Mouse (Mus musculus) T-helper 17 cell (primary cell): Measurements from ENCODE around the gene Scarb2.

ENCODE experiments used
- in situ Hi-C, 2 experiments: fragments of 300-600 bp; cut with MboI, MseI; formaldehyde crosslinking; loops; 1 replicate in 1 of 2; 2 replicates in 1 of 2; pipeline ENCODE4 v1.15.1; 2025; ENCODE audit warnings: high pct_unique_total_duplicates in 2 of 2

Scarb2 gene

DNA sequence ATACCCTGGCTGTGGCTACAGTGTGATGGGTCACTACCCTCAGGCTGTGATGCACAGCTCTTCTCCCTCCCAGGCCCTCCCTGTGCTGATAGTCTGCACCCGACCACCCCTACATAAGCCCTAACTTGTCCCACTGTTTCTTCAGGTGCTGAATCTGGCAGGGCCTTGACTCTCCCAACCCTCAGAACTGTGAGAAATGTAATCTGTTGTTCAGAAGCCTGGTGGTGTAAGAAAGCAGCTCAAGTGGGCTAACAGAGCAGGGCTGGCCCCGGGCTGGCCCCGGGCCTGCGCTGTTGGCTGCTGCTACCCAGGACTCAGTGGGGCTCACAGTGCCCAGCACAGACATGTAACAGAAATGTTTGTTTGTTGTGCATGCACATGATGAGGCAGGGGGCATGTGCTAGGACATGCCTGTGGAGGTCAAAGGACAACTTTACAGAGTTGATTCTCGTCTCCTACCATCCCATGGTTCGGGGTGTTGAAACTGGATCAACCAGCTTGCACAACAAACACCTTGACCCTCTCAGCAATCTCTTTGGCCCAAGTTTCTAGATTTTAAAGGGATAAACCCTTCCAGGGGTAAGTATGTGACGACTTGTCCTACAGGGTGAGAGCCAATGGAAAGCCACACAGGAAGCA lies 10.7 kb downstream of the Scarb2 start:
- in situ Hi-C loops, result loop anchor here in 1 of 2 experiments (5.0 kb wide), 1 partner anchor 59 kb away; the partner anchor contains the start of gene Nup54

DNA sequence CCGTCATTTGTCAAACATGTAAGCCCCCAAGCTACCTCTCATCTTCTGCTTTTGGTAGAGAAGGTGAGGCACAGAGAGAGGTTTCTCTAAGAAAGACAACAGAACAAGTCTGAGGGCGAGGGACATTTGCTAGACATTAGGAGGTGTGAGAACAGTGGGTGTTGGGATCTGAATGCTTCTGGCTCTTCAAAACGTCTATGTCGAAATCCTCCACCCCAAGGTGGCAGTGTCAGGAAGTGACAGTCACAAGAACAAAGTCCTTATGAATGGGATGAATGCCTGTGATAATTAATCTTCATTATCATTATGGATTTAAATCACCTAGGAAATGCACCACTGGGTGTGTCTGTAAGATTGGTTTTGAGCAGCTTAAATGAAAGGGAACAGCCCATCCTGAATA lies 11.3 kb downstream of the Scarb2 start:
- in situ Hi-C loops, result loop anchor here in 1 of 2 experiments (5.0 kb wide), 1 partner anchor 58 kb away; the partner anchor contains the start of gene Nup54

DNA sequence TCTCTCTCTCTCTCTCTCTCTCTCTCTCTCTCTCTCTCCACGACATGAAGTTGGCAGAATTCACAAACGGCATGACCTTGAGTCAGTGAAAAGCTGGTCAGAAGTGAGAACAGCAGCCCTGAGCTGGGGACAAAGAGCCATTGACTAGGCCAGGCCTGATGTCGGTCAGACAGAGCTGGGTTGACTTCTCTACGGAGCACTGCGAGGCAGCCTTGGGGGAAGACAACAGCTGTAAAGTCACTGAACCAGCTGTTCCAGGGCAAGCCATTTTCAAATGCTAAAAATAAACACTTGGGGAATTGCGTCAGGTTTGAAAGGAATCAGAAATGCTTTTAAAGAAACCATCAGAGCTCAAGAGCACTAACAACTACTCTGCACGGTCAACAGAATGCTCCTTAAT lies 13.2 kb downstream of the Scarb2 start:
- in situ Hi-C loops, result no loop called here

DNA sequence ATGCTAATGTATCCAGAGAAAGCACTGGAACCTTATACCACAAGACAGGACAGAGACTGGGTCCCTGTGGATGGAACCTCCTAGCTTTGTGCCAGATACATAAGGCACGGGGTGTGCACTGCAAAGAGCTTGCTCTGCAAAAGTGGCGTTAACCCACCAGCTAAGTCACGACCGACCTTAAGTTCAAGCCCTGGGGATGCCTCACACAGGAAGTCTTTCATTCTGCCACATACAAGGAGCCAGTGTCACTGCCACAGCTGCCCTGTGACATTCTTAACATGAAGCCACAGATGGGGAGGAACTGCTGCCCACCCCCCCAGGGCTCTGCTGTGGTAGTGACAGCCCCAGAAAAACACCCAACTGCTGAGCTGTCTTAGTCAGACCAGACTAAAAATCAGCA lies 15.9 kb downstream of the Scarb2 start:
- in situ Hi-C loops, result no loop called here

DNA sequence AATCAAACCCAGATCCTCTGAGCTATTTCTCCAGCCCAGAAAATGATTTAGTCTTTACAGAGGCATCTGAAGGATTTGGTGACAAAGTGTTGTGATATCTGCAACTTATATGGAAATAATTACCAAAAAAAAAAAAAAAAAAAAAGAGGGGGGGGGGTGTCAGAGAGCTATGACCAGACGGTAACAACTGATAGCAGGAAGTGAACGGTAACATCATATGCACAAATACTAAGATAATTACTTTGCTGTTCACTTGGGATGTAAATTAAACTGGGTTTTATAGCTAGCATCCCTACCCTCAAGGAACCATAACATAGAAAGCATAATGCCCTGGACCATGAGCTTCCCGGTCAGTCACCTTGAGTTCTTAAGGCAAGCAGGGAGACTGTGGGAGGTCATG lies 16.3 kb downstream of the Scarb2 start:
- in situ Hi-C loops, result no loop called here

DNA sequence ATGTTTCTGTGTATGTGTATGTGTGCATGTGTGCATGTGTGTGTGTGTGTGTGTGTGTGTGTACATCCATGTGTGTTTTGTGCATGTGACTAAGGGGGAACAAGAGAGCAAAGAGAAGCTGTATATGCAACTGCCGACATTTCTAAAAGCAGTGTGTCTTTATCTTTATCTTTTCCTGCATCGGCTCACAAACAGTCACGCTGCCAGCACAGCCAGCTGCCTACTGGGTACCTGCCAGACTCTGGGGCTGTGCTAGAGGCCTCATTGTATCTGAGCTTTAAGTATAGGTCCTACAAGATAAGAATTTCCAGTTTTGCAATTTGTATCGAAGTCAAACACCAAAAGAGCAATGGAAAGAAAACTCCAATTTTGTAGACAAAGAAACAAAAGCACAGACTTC lies 17.1 kb downstream of the Scarb2 start:
- in situ Hi-C loops, result no loop called here

DNA sequence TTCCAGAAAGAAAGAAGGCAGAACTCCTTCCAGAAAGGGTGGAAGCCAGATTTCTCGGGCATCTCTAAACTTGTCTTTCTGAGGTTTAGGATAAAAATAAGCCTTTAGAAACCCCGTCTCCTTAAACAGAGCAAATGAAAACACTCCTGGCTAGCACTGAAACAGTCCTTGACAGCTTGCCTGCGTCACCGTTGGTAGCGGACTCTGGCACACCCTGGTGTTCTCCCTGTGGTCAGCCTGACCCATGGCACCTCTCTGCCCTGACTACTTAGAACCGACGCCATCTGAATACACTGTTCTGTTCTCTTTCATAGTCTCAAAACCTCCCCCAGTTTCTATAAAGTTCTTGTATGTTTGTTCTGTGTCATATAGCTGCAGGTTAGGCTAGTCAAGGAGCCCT lies 17.7 kb downstream of the Scarb2 start:
- in situ Hi-C loops, result no loop called here

DNA sequence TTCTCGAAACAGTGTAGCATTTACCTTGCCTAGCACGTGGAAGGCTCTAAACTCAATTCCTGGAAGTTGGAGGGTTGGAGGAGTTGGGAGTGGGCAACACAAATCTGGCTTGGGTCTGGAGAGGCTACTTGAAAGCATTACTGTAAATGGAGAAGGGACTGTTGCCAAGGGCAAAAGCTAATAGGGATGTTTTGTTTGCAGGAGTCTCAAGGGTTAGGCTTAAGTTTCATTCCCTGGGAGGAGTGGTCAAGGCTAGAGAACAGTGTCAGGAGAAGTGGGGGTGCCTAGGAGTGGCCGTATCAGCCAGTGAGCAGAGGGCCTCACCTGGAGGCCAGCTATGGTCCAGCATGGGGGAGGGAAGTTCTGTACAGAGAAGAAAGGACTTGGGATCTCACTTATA lies 18.2 kb downstream of the Scarb2 start:
- in situ Hi-C loops, result no loop called here

DNA sequence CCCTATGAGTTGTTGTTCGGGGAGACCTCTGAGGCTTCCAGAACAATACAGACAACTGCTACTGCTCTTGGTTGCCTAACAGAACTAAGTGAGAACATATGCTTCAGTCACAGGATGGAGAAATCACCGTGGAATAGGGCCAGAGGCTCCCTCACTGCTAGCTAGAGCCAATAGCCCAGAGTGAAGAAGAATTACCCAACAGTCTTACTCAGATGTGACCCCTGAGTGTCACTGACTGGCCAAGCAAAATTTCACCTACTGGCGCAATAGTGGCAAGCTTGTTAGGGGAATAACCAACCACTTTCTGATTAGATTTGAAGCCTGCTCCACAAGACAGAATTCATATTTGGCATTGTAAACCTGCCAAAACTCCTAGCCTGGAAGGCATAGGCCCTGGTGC lies 19.9 kb downstream of the Scarb2 start:
- in situ Hi-C loops, result no loop called here

DNA sequence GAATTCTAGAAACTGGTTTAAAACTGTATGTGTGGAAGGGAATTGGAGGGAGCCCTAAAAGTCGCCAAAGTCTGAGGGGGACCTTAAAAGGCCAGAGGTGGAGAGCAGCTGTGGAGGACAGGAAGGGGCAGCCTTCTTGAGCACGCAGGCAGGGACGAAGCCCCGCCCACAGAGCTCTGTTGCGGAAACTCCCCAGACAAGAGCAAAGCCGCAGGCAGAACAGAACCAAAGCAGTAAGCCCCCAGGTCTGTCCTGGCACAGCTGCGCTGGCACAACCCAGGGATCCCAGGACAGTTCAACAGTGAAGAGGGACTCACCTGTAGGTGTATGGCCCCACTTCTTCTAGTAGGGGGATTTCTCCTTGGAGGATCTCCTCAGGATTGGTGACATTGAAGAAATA lies 21.8 kb downstream of the Scarb2 start:
- in situ Hi-C loops, result no loop called here

DNA sequence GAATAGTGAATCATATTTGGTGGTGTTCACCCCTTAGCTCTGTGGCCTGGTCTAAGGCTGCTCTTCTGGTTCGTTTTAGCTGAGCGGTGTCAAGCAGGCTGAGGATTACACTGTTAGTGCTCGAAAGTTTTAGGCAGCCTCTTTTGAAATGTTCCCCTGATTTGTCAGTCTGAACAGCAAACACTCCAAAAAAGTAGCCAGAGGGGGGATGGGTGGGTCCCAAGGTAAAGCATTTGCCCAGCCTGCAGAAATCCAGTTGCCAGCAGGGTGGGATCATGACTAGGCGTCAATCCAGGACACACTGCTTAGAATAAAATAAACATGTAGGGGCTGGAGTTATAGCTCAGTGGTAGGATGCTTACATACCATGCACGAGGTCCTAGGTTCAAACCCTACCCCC lies 33.8 kb downstream of the Scarb2 start:
- in situ Hi-C loops, result no loop called here

DNA sequence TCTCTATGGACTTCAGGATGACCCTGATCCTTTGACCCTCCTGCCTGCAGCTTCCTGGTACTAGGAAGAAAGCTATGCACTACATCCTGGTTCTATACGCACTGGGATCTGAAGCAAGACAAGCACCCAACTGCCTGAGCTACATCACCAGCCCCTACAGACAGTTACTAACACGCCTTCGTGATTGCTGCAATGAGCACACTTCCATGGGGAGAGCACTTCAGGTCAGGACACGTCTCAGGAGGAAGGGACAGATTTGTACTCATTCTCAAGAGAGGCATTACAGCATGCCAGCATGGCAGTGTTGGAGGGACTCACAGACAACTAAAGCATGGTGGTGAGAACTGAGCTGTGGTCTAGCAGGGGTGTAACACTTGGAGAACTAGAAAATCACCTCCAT lies 35.1 kb downstream of the Scarb2 start:
- in situ Hi-C loops, result no loop called here

DNA sequence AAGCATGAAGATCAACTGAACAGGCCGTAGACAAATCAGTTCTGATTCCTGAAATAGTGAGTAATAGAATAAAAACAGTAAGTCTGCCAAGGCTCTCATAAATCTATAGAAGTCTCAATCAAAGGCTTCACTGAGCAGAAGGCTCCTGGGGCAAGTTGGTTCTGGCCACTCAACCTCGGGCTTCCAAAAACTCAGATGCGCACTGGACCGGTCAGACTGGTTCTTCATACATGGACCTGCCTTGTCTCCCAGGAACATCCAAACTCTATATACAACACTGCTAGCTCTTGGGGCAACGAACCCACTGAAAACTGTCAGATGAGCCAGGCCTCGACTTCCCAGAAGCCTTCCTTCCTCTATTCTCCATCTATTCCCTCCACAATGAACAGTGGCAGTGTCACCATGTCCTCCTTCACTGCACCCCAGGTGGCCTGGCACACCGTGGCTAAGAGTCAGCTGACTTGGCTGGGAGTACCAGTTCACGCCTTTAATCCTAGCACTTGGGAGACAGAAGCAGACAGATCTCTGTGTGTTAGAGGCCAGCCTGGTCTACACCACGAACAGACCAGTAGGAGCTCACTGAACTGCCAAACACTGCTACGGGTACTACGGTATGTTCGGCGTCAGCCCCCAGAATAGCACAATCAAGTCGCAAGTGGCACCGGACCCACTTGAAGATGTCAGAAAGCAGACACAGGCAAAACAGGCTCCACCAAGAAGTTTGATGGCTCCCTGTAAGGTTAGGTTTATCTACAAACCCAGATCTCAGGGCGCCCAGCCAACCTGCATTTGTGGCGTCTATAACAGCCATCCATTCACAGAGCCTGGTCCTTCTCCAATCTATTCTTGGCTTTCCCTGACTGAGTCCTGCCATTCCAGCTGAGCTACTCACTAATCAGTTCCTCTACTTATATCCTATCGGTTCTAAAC lies 37.2 kb downstream of the Scarb2 start:
- in situ Hi-C loops, result loop anchor here (5.0 to 10.0 kb wide), 3 partner anchors 38 to 185 kb away; partner anchors contain the start of gene Scarb2 (in 1 of the 2)

DNA sequence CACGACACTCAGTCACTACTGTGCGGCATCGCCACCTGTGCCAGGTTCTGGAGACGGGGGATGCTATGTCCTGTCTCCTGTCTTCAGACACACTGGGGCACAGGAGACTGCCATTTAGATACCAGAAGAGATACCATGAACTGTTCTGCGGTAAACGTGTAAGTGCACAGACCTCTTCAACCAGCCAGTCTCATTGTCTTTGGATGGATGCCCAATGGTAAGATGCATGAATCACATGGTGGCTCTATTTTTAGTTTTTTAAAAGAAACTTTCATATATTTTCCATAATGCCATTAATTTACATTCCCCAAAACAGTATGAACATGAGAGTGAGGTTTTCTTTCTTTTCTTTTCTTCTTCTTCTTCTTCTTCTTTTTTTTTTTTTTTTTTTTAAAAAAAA lies 38.4 kb downstream of the Scarb2 start:
- in situ Hi-C loops, result loop anchor here (5.0 to 10.0 kb wide), 3 partner anchors 39 to 187 kb away; partner anchors contain the start of gene Scarb2 (in 1 of the 2)

DNA sequence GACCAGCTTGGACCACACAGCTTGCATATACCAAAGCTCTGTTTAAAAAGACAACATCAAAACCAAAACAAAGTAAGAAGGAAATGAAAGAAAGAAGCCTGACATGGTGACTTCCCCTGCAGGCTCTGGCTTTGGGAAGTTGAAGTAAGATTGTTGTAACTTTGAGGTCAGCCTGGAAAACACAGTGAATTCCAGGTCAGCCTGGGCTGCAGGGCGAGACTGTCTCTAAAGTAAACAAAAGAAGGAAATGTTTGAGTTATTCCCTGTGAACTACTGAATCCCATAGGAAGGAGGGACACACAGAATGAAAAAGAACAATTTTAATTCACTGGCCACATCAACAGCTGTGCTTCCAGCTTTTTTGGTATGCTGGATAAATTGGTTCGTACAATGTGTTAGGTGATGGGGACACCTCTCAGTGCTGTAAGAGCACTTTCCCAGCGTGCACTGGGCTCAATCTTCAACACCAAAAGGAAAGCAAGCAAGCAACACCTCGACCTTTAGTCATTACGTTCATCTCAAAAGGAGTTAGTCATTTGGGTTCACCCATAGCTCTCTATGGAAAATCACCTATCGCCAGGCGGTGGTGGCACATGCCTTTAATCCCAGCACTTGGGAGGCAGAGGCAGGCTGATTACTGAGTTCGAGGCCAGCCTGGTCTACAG lies 39.4 kb downstream of the Scarb2 start:
- in situ Hi-C loops, result loop anchor here (5.0 to 10.0 kb wide), 3 partner anchors 40 to 188 kb away; partner anchors contain the start of gene Scarb2 (in 1 of the 2)

DNA sequence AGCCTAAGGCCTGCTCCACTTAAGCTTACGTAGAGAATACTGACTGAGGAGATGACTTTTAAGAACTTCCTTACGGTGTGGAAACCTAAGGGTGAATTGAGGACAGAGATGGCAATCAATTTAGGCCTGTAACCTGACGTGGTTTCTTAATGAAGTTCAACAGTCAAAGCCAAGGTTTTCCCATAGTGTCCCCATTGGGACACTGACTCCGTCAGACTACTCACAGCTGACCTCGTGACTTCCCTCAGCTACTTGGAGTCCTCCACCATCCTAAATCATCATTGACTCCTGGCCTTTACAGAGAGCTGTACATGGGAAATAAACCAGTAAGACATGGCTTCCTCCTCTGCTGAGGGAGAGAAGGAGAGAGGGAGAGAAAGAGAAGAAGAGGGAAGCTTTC lies 41.1 kb downstream of the Scarb2 start:
- in situ Hi-C loops, result loop anchor here (5.0 to 10.0 kb wide), 3 partner anchors 42 to 189 kb away; partner anchors contain the start of gene Scarb2 (in 1 of the 2)

DNA sequence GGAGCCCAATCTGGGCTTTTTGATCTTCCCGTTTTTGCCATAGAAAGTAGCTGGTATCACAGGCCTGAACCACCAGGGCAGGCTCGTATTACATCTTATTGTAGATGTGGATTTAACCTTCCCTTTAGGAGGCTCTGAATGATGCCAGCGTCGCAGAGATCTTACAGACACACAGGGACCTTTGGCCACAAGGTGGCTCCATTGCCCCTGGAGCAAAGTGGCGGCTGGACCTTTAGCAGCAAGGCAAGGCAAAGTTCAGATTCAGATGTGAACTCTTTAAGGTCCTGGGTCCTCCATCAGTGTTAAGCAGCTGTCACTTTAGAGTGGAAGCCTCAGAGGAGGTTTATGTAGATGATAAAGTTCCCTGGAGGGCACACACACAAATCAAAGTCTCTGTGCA lies 45.3 kb downstream of the Scarb2 start:
- in situ Hi-C loops, result loop anchor here (5.0 to 10.0 kb wide), 3 partner anchors 96 to 206 kb away; partner anchors contain the start of gene Fam47e (in 1 of the 2)

DNA sequence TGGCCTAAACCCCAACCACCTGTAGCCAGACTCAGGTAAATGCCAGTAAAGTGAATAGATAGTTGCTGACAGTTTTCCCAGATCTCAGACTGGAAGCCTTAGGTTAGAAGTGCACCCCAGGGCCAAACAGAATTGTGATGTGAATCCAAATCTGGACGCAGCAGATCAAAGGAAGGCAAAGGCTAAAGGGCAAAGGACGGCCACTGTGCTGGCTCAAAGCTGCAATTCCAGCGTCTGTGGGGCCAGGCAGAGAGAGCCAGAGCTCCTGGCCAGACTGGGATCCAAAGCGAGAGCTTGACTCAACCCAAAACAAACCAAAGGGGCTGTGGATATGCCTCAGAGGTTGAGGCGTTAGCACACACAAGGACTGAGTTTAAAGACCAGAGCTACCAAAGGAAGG lies 47.9 kb downstream of the Scarb2 start:
- in situ Hi-C loops, result no loop called here

DNA sequence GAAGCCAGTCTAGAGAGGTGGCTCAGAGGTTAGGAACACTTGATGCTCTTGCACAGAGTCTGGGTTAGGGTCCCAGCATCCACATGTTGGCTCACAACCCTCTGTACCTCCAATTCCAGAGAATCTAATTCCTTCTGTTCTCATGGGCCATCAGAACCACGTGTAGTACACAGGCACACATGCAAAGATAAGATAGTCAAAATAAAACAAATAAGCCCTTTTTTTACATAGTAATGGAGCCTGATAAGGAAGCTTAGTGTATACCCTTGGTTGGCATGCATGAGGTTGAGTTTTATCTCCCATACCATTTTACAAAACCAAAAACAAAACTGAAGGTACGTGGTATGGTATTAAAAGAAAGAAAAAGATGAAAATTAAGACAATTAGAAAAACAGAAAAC lies 49.2 kb downstream of the Scarb2 start:
- in situ Hi-C loops, result no loop called here

DNA sequence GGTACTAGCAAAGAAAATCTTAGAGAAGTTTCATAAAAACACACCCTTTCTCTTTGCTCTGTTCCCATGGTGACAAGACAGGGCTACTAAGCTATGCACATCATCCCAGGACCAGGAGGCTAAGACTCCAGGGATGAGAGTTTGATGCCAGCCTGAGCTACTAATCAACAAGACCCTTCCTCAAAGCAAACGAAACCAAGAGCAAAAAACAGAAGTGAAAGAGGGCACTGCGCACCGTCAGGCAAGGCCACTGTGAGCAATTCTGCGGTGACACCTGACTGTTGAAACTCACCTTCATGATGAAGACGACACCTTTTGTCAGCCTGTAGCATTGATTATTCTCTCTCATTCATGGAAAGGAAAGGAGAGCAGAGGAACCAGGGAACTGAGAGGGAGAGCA lies 53.8 kb downstream of the Scarb2 start:
- in situ Hi-C loops, result no loop called here

DNA sequence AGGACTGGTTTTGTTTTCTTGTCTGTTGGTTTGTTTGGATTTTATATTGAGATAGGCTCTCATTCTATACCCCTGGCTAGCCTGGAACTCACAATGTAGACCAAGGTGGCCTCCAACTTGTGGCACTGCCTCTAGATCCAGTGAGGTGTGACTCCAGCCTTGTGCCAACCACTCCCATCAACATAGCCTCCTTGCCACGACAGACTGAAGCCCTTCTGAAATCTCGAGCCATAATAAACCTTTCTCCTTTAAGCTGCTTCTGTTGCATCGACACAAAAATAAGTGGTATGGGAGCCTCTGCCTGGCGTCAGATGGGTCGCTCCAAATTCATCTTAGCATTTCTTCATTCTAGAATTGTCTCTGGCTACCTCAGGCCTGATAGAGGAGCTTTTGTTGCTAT lies 59.9 kb downstream of the Scarb2 start:
- in situ Hi-C loops, result no loop called here

DNA sequence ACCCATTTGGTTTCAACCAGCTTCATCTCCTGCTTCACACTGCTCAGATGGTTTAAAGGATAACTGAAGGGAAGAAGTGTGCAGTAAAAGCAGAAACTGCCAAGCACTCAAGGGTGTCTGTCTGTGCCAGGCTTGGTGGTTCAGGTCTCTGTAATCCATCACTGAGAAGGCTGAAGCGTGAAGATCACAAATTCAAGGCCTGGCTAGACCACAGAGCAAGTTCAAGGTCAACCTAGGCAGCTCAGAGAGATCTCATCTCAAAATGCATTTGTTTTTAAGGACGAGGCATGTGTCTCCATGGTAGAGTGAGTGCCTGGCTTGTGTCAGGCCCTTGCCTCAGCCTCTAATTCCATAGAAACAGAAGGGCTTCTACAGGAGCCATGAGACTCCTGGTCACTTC lies 61.6 kb downstream of the Scarb2 start:
- in situ Hi-C loops, result no loop called here
